Mouse (Mus musculus): ENCODE results near the gene Sult2a1.
"Not testable (repeated sequence)": the region's sequence is repeated elsewhere in the genome, so short reads cannot be mapped to it uniquely, and the experiment has no call there.

Gene Sult2a1

GRCm38 (mm10) chr7:13837309-13837708 is at the start of gene Sult2a1:
Gene Sult2a1, minus strand, starts transcription at chr7:13837409.
- DNase-seq = not testable (repeated sequence)

GRCm38 (mm10) chr7:13813913-13814312 is 23.3 kb downstream of the Sult2a1 start:
- no peak for DNase-seq
